Mouse (Mus musculus): ENCODE results near the gene Ighmbp2. TPM values are rescaled to one million over a fixed set of nuclear protein-coding genes. Genes with fewer than 3 reads are reported as not detected.

Ighmbp2 gene
- polyA plus RNA-seq, 1 experiment from 2014 or later = 10.2 TPM

GRCm38 (mm10) chr19:3320086-3320485 lies 37.3 kb upstream of the Ighmbp2 start:
- Histone ChIP-seq H3K4me1 (peaks cover 30% of the 10 kb centered on the region), H3K36me3 (no peaks in the 10 kb centered on the region), H3K9ac (no peak overlapping the region), H3K9me3 (no peaks in the 10 kb centered on the region), H3K4me3 (no peak overlapping the region), H3K4me2 (no peak overlapping the region), H3K27me3 (no peaks in the 10 kb centered on the region), H3K27ac (no peak overlapping the region)
- no peak for ATAC-seq (ENCODE audit: borderline replicate concordance, extremely low read depth, low FRiP score, low TSS enrichment)
- WGBS = 47% methylated on average over 7 of the region's 7 CpGs

GRCm38 (mm10) chr19:3319341-3319740 lies 36.5 kb upstream of the Ighmbp2 start:
- H3K27me3 ChIP-seq = no peaks in the 10 kb centered on the region
- no peak overlapping the region for H3K4me3 ChIP-seq
- no peaks in the 10 kb centered on the region for H3K9me3 ChIP-seq
- ATAC-seq (ENCODE audit: borderline replicate concordance, extremely low read depth, low FRiP score, low TSS enrichment) = no peak
- H3K4me2 ChIP-seq = no peak overlapping the region
- H3K9ac ChIP-seq = no peak overlapping the region
- H3K36me3 ChIP-seq = no peaks in the 10 kb centered on the region
- peaks cover 24% of the 10 kb centered on the region for H3K4me1 ChIP-seq
- H3K27ac ChIP-seq = no peak overlapping the region
- 75% methylated on average over 2 of the region's 2 CpGs for WGBS

- Histone ChIP-seq H3K9ac (no peak overlapping the region), H3K27me3 (no peaks in the 10 kb centered on the region), H3K4me1 (no peaks in the 10 kb centered on the region), H3K27ac (no peak overlapping the region), H3K36me3 (no peaks in the 10 kb centered on the region), H3K4me3 (no peak overlapping the region), H3K4me2 (no peak overlapping the region), H3K9me3 (no peaks in the 10 kb centered on the region)
- peak; percentile 39; the same call in 1 of the 2 replicates for ATAC-seq (ENCODE audit: borderline replicate concordance, extremely low read depth, low FRiP score, low TSS enrichment)
- 46% methylated on average over 16 of the region's 16 CpGs for whole genome bisulfite sequencing
Measured at GRCm38 (mm10) chr19:3307175-3307949, 24.5 kb upstream of the Ighmbp2 start.

GRCm38 (mm10) chr19:3304017-3304416 lies 21.2 kb upstream of the Ighmbp2 start:
- H3K4me3 ChIP-seq = no peak overlapping the region
- no peak overlapping the region for H3K4me2 ChIP-seq
- no peak for ATAC-seq (ENCODE audit: borderline replicate concordance, extremely low read depth, low FRiP score, low TSS enrichment)
- no peaks in the 10 kb centered on the region for H3K4me1 ChIP-seq
- WGBS = 70% methylated on average over 4 of the region's 4 CpGs
- no peaks in the 10 kb centered on the region for H3K27me3 ChIP-seq
- no peak overlapping the region for H3K9ac ChIP-seq
- H3K9me3 ChIP-seq = no peaks in the 10 kb centered on the region
- no peaks in the 10 kb centered on the region for H3K36me3 ChIP-seq
- no peak overlapping the region for H3K27ac ChIP-seq

- H3K9me3 ChIP-seq = no peaks in the 10 kb centered on the region
- no peaks in the 10 kb centered on the region for H3K27me3 ChIP-seq
- H3K9ac ChIP-seq = no peak overlapping the region
- H3K27ac ChIP-seq = no peak overlapping the region
- no peak overlapping the region for H3K4me2 ChIP-seq
- WGBS = 77% methylated on average over 7 of the region's 7 CpGs
- H3K4me1 ChIP-seq = no peaks in the 10 kb centered on the region
- H3K4me3 ChIP-seq = no peak overlapping the region
- no peak for ATAC-seq (ENCODE audit: borderline replicate concordance, extremely low read depth, low FRiP score, low TSS enrichment)
- no peaks in the 10 kb centered on the region for H3K36me3 ChIP-seq
Measured at GRCm38 (mm10) chr19:3297775-3298174, 15.0 kb upstream of the Ighmbp2 start.

GRCm38 (mm10) chr19:3297034-3297433 lies 14.2 kb upstream of the Ighmbp2 start:
- Histone ChIP-seq H3K4me1 (no peaks in the 10 kb centered on the region), H3K27ac (no peak overlapping the region), H3K4me3 (no peak overlapping the region), H3K9me3 (no peaks in the 10 kb centered on the region), H3K9ac (no peak overlapping the region), H3K27me3 (no peaks in the 10 kb centered on the region), H3K36me3 (no peaks in the 10 kb centered on the region), H3K4me2 (no peak overlapping the region)
- no peak for ATAC-seq (ENCODE audit: borderline replicate concordance, extremely low read depth, low FRiP score, low TSS enrichment)

GRCm38 (mm10) chr19:3295245-3295644 lies 12.4 kb upstream of the Ighmbp2 start:
- 86% methylated on average over 6 of the region's 6 CpGs for WGBS
- Histone ChIP-seq H3K36me3 (peaks cover 12% of the 10 kb centered on the region), H3K4me2 (no peak overlapping the region), H3K27ac (no peak overlapping the region), H3K9me3 (no peaks in the 10 kb centered on the region), H3K4me3 (no peak overlapping the region), H3K4me1 (no peaks in the 10 kb centered on the region), H3K27me3 (no peaks in the 10 kb centered on the region), H3K9ac (no peak overlapping the region)
- ATAC-seq (ENCODE audit: borderline replicate concordance, extremely low read depth, low FRiP score, low TSS enrichment) = no peak

- H3K9me3 ChIP-seq = no peaks in the 10 kb centered on the region
- peaks cover 31% of the 10 kb centered on the region for H3K36me3 ChIP-seq
- 71% methylated on average over 1 of the region's 1 CpGs for WGBS
- no peaks in the 10 kb centered on the region for H3K4me1 ChIP-seq
- ATAC-seq (ENCODE audit: borderline replicate concordance, extremely low read depth, low FRiP score, low TSS enrichment) = no peak
- H3K27ac ChIP-seq = no peak overlapping the region
- no peak overlapping the region for H3K4me2 ChIP-seq
- H3K4me3 ChIP-seq = no peak overlapping the region
- H3K27me3 ChIP-seq = no peaks in the 10 kb centered on the region
- H3K9ac ChIP-seq = no peak overlapping the region
Measured at GRCm38 (mm10) chr19:3292993-3293392, 10.2 kb upstream of the Ighmbp2 start.

- Histone ChIP-seq H3K9ac (no peak overlapping the region), H3K4me2 (no peak overlapping the region), H3K36me3 (peaks cover 37% of the 10 kb centered on the region), H3K4me1 (no peaks in the 10 kb centered on the region), H3K27me3 (no peaks in the 10 kb centered on the region), H3K4me3 (no peak overlapping the region), H3K27ac (no peak overlapping the region), H3K9me3 (no peaks in the 10 kb centered on the region)
- ATAC-seq (ENCODE audit: borderline replicate concordance, extremely low read depth, low FRiP score, low TSS enrichment) = 0 out of 2 replicates have a peak, but pooled peaks have one; percentile 21
- 58% methylated on average over 2 of the region's 2 CpGs for WGBS
Measured at GRCm38 (mm10) chr19:3292028-3292427, 9.2 kb upstream of the Ighmbp2 start.

- no peak overlapping the region for H3K27ac ChIP-seq
- H3K4me1 ChIP-seq = no peaks in the 10 kb centered on the region
- peaks cover 50% of the 10 kb centered on the region for H3K36me3 ChIP-seq
- no peak overlapping the region for H3K4me2 ChIP-seq
- ATAC-seq (ENCODE audit: borderline replicate concordance, extremely low read depth, low FRiP score, low TSS enrichment) = no peak
- no peak overlapping the region for H3K4me3 ChIP-seq
- H3K9ac ChIP-seq = no peak overlapping the region
- 85% methylated on average over 1 of the region's 1 CpGs for WGBS
- no peaks in the 10 kb centered on the region for H3K9me3 ChIP-seq
- H3K27me3 ChIP-seq = no peaks in the 10 kb centered on the region
Measured at GRCm38 (mm10) chr19:3289006-3289405, 6.2 kb upstream of the Ighmbp2 start.

- Histone ChIP-seq H3K4me1 (peaks cover 16% of the 10 kb centered on the region), H3K9me3 (no peaks in the 10 kb centered on the region), H3K4me2 (peak overlapping the region; percentile 59), H3K4me3 (peak overlapping the region; percentile 76), H3K36me3 (peaks cover 22% of the 10 kb centered on the region; the same call in 1 of the 2 replicates), H3K27ac (no peak overlapping the region), H3K9ac (peak overlapping the region; percentile 69), H3K27me3 (no peaks in the 10 kb centered on the region)
- 52% methylated on average over 4 of the region's 4 CpGs for WGBS
- ATAC-seq (ENCODE audit: borderline replicate concordance, extremely low read depth, low FRiP score, low TSS enrichment) = no peak
Measured at GRCm38 (mm10) chr19:3281886-3282285, 931 bp downstream of the Ighmbp2 start.

GRCm38 (mm10) chr19:3275744-3276365 lies 7.0 kb downstream of the Ighmbp2 start:
- H3K4me1 ChIP-seq = no peaks in the 10 kb centered on the region
- H3K9ac ChIP-seq = no peak overlapping the region
- H3K4me2 ChIP-seq = no peak overlapping the region
- H3K27me3 ChIP-seq = no peaks in the 10 kb centered on the region
- H3K4me3 ChIP-seq = no peak overlapping the region
- peaks cover 57% of the 10 kb centered on the region for H3K36me3 ChIP-seq
- no peaks in the 10 kb centered on the region for H3K9me3 ChIP-seq
- H3K27ac ChIP-seq = no peak overlapping the region
- WGBS = 89% methylated on average over 3 of the region's 3 CpGs
- no peak for ATAC-seq (ENCODE audit: borderline replicate concordance, extremely low read depth, low FRiP score, low TSS enrichment)

All from lung, embryonic 15.5 days (tissue).